Mouse (Mus musculus): ENCODE data around the gene Capg.

DNA sequence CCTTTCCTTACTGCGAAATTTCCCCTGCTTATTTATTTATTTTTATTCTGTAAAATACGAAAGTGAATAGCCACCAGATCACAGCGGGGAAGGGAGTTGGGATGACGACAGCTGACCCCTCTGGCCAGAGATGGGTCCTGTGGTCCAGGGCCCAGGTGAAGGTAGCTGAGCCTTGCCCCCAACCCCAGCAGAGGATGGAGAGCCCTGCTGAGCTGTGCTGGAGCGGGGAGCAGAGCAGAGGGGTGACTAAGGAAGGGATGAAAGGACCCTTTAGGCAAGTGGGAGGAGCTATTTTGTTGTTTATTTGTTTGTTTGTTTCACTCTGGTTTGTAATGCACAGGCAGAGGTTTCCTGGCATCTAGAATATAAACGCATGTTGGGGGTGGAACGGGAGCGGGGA, 24.9 kb upstream of the Capg start:
- no peak for TF ChIP-seq ZNF384 (IDR thresholded peaks at IDR 0.05; ENCODE audit: low read depth, low read length)
- TF ChIP-seq CTCF (IDR thresholded peaks at IDR 0.05 in 2 of 3, conservative IDR thresholded peaks at IDR 0.05 in 1 of 3; ENCODE audit: control insufficient read depth in 1 of 3, insufficient read depth in 1 of 3, low read depth in 2 of 3, low read length in 3 of 3, poor library complexity in 1 of 3, severe bottlenecking in 1 of 3): no peak
- TF ChIP-seq ZC3H11A (IDR thresholded peaks at IDR 0.05; ENCODE audit: low read depth, low read length): no peak
- no peak for TF ChIP-seq CHD2 (IDR thresholded peaks at IDR 0.05; ENCODE audit: low read length)
- TF ChIP-seq POLR2AphosphoS2 (IDR thresholded peaks at IDR 0.05; ENCODE audit: low read length): no peak
- no peak for TF ChIP-seq HCFC1 (IDR thresholded peaks at IDR 0.05; ENCODE audit: low read depth, low read length)
- TF ChIP-seq ELF1 (IDR thresholded peaks at IDR 0.05; ENCODE audit: low read depth, low read length): no peak
- TF ChIP-seq MAX (IDR thresholded peaks at IDR 0.05; ENCODE audit: low read length): no peak
- no peak for TF ChIP-seq KAT2A (conservative IDR thresholded peaks at IDR 0.05; ENCODE audit: low read depth, low read length)
- no peak for TF ChIP-seq MAZ (IDR thresholded peaks at IDR 0.05; ENCODE audit: low read depth, low read length)
